Mouse (Mus musculus) small intestine, adult 2 months (tissue): ENCODE measurements around the gene Abcb1a. TPM values are rescaled to one million over a fixed set of nuclear protein-coding genes. Genes with fewer than 3 reads are reported as not detected.
A peak's percentile ranks its signal among the peaks of the same experiment; 100 is the strongest.

Experiments
- H3K27ac ChIP-seq: fragments of 200-500 bp; 2 replicates; pipeline ENCODE4 v1.5.1; 2012; ENCODE audit warnings: low read depth, low read length, control low read depth, inconsistent platforms; ENCODE audit not compliant: insufficient read depth
- H3K27me3 ChIP-seq: fragments of 200-500 bp; 2 replicates; pipeline ENCODE4 v1.6.1; 2012; ENCODE audit warnings: mild to moderate bottlenecking, moderate library complexity, low read length, inconsistent platforms; ENCODE audit not compliant: control insufficient read depth, insufficient read depth
- H3K36me3 ChIP-seq: fragments of 200-500 bp; 2 replicates; pipeline ENCODE4 v1.6.1; 2012; ENCODE audit warnings: mild to moderate bottlenecking, low read length, control low read depth, inconsistent platforms; ENCODE audit not compliant: control insufficient read depth, insufficient read depth
- H3K4me1 ChIP-seq: fragments of 200-500 bp; 2 replicates; pipeline ENCODE4 v1.6.1; 2012; ENCODE audit warnings: low read length, inconsistent platforms, mixed read lengths; ENCODE audit not compliant: control insufficient read depth, insufficient read depth, insufficient read length
- H3K4me3 ChIP-seq: fragments of 200-500 bp; 2 replicates; pipeline ENCODE4 v1.5.1; 2012; ENCODE audit warnings: low read depth, mild to moderate bottlenecking, control low read depth, inconsistent platforms, low read length, moderate library complexity
- CTCF ChIP-seq: fragments of 200-500 bp; IDR thresholded peaks from 2 replicates; pipeline ENCODE4 v1.5.1; 2012; ENCODE audit warnings: low read depth, mild to moderate bottlenecking, control low read depth, inconsistent platforms, low read length, moderate library complexity, mixed read lengths; ENCODE audit not compliant: insufficient replicate concordance, insufficient read length; ENCODE audit errors: extremely low read depth
- POLR2A ChIP-seq: fragments of 200-500 bp; IDR thresholded peaks from 2 replicates; pipeline ENCODE4 v1.6.1; 2012; ENCODE audit warnings: low read depth, mild to moderate bottlenecking, control low read depth, inconsistent platforms, low read length, moderate library complexity
- WGBS: fragments of 180-500 bp; shearing (Covaris S2); methylation state at CpG from one replicate; pipeline ENCODE4 v1.1.7; 2018; 5-methylcytosine and 5-hydroxymethylcytosine counted together
- polyA plus RNA-seq: library from polyadenylated mRNA; depleted of rRNA; stranded (reverse); fragments of >200 nt; gene quantifications from 2 replicates; pipeline ENCODE4 v1.2.3, GENCODE M21; 2012

Abcb1a gene
- polyA plus RNA-seq, 1 experiment, result 28.5 TPM

DNA sequence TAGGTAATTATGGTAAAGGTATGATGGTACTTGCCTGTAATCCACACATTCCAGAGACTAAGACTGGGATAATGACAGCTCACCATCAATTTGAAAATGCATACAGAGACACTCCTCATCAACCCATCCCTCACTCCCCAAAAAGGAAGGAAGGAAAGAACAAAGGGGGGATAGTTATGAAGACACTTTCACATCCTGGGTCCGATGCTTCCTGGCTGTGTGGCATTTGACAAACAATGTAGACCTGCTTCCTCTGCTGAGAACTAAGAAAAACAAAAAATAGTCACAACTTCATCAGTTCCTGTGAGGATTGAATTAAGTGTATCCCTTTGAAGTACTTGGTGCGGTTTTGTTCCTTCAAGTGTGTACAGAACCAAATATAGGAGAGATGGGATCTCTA, 7.8 kb upstream of the Abcb1a start:
- Histone ChIP-seq H3K36me3 (no peaks in the 10 kb centered on the region), H3K4me3 (no peak overlapping the region), H3K4me1 (peaks cover 5% of the 10 kb centered on the region), H3K27me3 (no peaks in the 10 kb centered on the region), H3K27ac (no peak overlapping the region)
- WGBS, result 83% methylated on average over 2 of the region's 2 CpGs
- TF ChIP-seq POLR2A (no peak), CTCF (no peak)

DNA sequence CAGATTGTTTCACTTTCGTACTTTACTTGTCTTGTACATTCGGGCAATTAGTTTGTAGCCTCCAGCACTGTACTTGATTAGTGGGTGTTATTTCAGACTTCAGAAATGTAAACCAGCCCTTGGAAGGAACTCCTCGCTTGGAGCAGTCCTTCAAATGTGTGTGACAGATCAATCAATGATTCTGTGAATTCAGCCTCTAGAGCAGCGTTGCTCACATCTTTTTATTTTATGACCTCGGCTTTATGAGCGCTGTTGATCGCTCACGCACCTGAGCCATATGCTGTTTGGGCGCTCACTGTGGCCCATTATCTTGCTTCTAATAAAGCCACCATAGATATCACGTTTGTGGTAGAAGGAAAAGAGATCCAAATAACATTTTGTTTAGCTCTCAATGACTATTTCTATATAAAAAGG, 868 bp downstream of the Abcb1a start:
- H3K36me3 ChIP-seq, result peaks cover 7% of the 10 kb centered on the region
- no peaks in the 10 kb centered on the region for H3K27me3 ChIP-seq
- 24% methylated on average over 10 of the region's 10 CpGs for WGBS
- H3K27ac ChIP-seq, result peak overlapping the region; percentile 94
- H3K4me3 ChIP-seq, result peak overlapping the region; percentile 72
- TF ChIP-seq CTCF (no peak), POLR2A (no peak)
- H3K4me1 ChIP-seq, result peaks cover 8% of the 10 kb centered on the region; the same call in 1 of the 2 replicates

DNA sequence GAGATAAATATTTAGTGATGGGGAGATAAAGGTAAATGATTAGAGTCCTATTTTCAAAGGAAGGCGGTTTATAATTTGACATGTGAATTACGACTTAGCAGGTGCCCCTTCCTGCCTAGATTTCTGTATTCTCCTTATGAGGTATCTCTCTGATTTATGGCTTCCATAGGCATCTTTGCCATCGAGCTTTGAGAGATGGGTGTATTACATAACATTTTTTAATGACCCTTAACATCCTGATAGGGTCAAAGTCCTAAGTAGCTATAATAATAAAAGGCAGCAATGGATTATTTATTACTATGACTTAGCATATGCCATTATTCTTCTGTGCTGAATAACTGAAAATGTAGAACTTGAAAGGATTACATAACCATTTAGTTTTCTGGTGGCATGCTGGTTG, 4.8 kb downstream of the Abcb1a start:
- Histone ChIP-seq H3K36me3 (peaks cover 14% of the 10 kb centered on the region), H3K4me1 (peaks cover 21% of the 10 kb centered on the region; the same call in 1 of the 2 replicates), H3K27me3 (no peaks in the 10 kb centered on the region), H3K4me3 (no peak overlapping the region), H3K27ac (no peak overlapping the region)
- TF ChIP-seq CTCF (no peak), POLR2A (no peak)
- 16% methylated on average over 3 of the region's 3 CpGs for WGBS

DNA sequence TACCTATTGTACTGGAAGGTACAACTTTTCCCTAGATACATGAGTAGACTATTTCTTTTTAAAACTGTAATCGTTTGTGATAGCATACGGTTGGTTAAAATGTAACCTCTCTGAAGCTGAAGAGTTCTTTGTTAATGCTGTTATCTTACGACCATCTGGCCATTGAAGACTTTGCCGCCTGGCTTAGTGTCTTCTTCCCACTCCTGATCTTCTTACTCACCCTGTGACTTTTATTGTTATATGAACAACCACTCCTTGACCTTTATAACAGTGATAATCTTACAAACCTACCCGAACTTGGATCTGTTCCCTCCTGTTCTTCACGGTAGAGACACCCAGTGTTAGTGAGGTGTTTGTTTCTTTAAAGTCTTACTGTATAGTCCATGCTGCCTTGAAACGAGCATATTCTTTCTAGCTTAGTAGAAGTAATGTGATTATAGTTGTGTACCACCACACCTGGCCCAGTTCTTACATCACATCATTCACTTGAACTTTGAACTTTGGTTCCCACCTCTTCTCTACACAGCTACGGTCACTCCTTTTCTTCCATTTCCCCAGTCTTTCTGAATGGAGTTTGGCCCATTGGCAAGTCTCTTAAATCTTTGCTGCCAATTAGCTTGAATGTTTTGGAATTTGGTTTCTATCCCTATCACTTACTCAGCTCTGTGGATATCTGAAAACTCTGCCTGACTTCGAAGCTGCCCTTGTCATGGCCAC, 8.0 kb downstream of the Abcb1a start:
- Histone ChIP-seq H3K27ac (peak overlapping the region; percentile 95), H3K36me3 (peaks cover 19% of the 10 kb centered on the region), H3K4me1 (peaks cover 19% of the 10 kb centered on the region; the same call in 1 of the 2 replicates), H3K4me3 (no peak overlapping the region), H3K27me3 (no peaks in the 10 kb centered on the region)
- TF ChIP-seq CTCF (no peak), POLR2A (no peak)
- 25% methylated on average over 9 of the region's 9 CpGs for WGBS

DNA sequence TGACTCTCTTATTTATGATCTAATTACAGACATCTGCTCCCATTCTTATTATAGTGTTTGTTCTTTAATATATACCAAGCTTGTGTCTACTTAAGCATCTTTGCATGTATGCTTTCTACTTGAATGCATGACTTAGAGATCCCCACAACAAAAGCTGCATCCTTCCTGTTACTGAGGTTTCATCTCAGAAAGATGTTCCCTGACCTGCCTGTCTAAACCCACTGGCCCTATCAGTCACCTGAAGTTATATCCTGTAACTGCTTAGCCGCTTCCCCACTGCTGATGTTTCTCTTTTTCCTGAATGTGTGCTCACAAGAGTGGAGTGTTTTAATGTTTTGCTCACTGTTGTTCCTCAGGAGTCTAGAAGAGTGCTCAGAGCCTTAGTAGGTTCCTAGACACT, 9.7 kb downstream of the Abcb1a start:
- TF ChIP-seq POLR2A, result no peak
- no peak for TF ChIP-seq CTCF
- H3K4me3 ChIP-seq, result no peak overlapping the region

DNA sequence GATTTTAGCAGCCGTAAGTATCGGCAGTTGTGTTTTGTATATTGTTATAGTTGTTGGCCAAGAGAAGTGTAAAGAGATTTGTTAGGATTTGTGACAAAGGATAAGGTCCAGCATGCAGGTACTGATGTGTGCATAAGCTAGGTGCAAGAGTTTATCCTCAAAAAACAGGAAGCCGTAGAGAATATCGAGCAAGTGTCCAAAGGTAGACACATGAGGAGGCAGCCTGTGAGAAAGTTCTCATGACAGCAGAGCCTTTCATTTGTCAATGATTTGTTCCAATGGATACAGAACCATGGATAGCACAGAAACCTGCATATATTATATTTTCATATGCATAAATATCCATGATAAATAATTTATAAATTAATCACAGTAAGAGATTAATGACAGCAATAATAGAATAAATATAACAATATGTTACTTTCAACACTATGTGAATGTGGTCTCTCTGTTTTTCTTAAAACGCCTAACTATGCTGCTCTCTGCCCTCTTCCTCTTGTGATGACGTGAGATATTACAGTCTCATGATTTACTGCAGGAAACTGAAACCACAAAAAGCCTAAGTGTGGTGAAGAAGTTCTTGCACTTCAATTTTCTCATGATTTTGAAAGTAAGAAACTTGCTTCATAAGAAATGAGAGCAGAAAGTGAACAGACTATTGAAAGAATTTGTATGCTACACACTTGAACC, 15.5 kb downstream of the Abcb1a start:
- 69% methylated on average over 6 of the region's 6 CpGs for WGBS
- peak overlapping the region; percentile 77 for H3K27ac ChIP-seq

More for the DNA sequence above, 9.7 kb downstream of the Abcb1a start:
- Histone ChIP-seq H3K4me1 (peaks cover 18% of the 10 kb centered on the region; the same call in 1 of the 2 replicates), H3K27ac (no peak overlapping the region), H3K36me3 (peaks cover 20% of the 10 kb centered on the region), H3K27me3 (no peaks in the 10 kb centered on the region)
- WGBS, result 83% methylated on average over 1 of the region's 1 CpGs

DNA sequence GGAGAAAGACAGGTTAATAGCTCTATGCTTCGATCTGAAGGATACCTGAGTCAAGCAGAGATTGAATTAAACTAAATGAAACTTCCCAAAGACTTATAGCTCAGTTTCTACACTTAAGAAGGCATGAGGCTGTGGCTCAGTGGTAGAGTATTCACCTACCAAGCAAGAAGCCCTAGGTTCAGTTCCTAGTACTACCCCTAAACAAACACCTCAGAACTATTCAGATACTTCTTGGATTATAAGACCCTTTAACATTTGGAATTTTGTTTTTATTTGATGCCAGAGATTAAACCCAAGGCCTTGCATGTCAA, 16.0 kb downstream of the Abcb1a start:
- Histone ChIP-seq H3K4me1 (no peaks in the 10 kb centered on the region), H3K27me3 (no peaks in the 10 kb centered on the region), H3K4me3 (no peak overlapping the region), H3K36me3 (peaks cover 34% of the 10 kb centered on the region), H3K27ac (no peak overlapping the region; the same call in 1 of the 2 replicates)
- WGBS, result 76% methylated on average over 1 of the region's 1 CpGs
- TF ChIP-seq POLR2A (no peak), CTCF (no peak)

More for the DNA sequence above, 15.5 kb downstream of the Abcb1a start:
- peaks cover 35% of the 10 kb centered on the region for H3K36me3 ChIP-seq
- no peaks in the 10 kb centered on the region for H3K4me1 ChIP-seq
- no peak overlapping the region for H3K4me3 ChIP-seq
- no peak for TF ChIP-seq CTCF
- TF ChIP-seq POLR2A, result no peak
- H3K27me3 ChIP-seq, result no peaks in the 10 kb centered on the region
